Mouse (Mus musculus): ENCODE data around the gene Pcf11.

- TF ChIP-seq POLR2A (IDR thresholded peaks at IDR 0.05; ENCODE audit: extremely low read depth, insufficient read depth, low read length), result no peak
- no peak for TF ChIP-seq CTCF (IDR thresholded peaks at IDR 0.05; ENCODE audit: extremely low read depth, insufficient read depth, low read length)
Measured at GRCm38 (mm10) chr7:92677346-92677745, 7.6 kb upstream of the Pcf11 start.

Data from cortical plate, adult 2 months (tissue).